Mouse (Mus musculus): ENCODE results near the gene Ntm.

Ntm gene

GRCm38 (mm10) chr9:29791199-29791915 lies 171.6 kb downstream of the Ntm start:
- no peak for DNase-seq

GRCm38 (mm10) chr9:29790017-29790416 lies 172.9 kb downstream of the Ntm start:
- no peak for DNase-seq

GRCm38 (mm10) chr9:29788855-29789254 lies 174.1 kb downstream of the Ntm start:
- no peak for DNase-seq

GRCm38 (mm10) chr9:29787408-29787807 lies 175.5 kb downstream of the Ntm start:
- no peak for DNase-seq

GRCm38 (mm10) chr9:29782697-29783096 lies 180.2 kb downstream of the Ntm start:
- DNase-seq, result no peak

- DNase-seq, result no peak
Observed at GRCm38 (mm10) chr9:29779739-29780138, 183.2 kb downstream of the Ntm start.

- DNase-seq, result no peak
Observed at GRCm38 (mm10) chr9:29776951-29777350, 186.0 kb downstream of the Ntm start.

- no peak for DNase-seq
Observed at GRCm38 (mm10) chr9:29776542-29776941, 186.4 kb downstream of the Ntm start.

- DNase-seq, result no peak
Observed at GRCm38 (mm10) chr9:29776030-29776429, 186.9 kb downstream of the Ntm start.

GRCm38 (mm10) chr9:29772625-29773388 lies 190.1 kb downstream of the Ntm start:
- no peak for DNase-seq

GRCm38 (mm10) chr9:29771870-29772269 lies 191.1 kb downstream of the Ntm start:
- no peak for DNase-seq

- DNase-seq, result no peak
Observed at GRCm38 (mm10) chr9:29771071-29771785, 191.7 kb downstream of the Ntm start.

- no peak for DNase-seq
Observed at GRCm38 (mm10) chr9:29769361-29769760, 193.6 kb downstream of the Ntm start.

GRCm38 (mm10) chr9:29765990-29766980 lies 196.7 kb downstream of the Ntm start:
- DNase-seq, result no peak

- no peak for DNase-seq
Observed at GRCm38 (mm10) chr9:29763338-29763737, 199.6 kb downstream of the Ntm start.

- DNase-seq, result no peak
Observed at GRCm38 (mm10) chr9:29761952-29762586, 200.9 kb downstream of the Ntm start.

GRCm38 (mm10) chr9:29761511-29761910 lies 201.4 kb downstream of the Ntm start:
- no peak for DNase-seq

- no peak for DNase-seq
Observed at GRCm38 (mm10) chr9:29759940-29760339, 203.0 kb downstream of the Ntm start.

- DNase-seq, result no peak
Observed at GRCm38 (mm10) chr9:29759060-29759459, 203.9 kb downstream of the Ntm start.

GRCm38 (mm10) chr9:29754374-29754773 lies 208.6 kb downstream of the Ntm start:
- DNase-seq, result no peak

- DNase-seq, result no peak
Observed at GRCm38 (mm10) chr9:29751396-29751795, 211.5 kb downstream of the Ntm start.

Data from right cerebral cortex, postnatal 4 days (tissue).